Mouse (Mus musculus) spleen, adult 2 months (tissue): ENCODE results near the gene Pmis2. TPM values are rescaled to one million over a fixed set of nuclear protein-coding genes. Genes with fewer than 3 reads are reported as not detected.

Source experiments
- DNase-seq, 2 experiments: peaks; one replicate each; pipeline versions ENCODE4 v3.0.0 to v3.0.0-alpha.2; 2012 to 2021; ENCODE audit warnings: low spot score in 2 of 2, low read depth in 1 of 2
- H3K27ac ChIP-seq: fragments of 200-500 bp; 2 replicates; pipeline ENCODE4 v1.5.1; 2012; ENCODE audit warnings: low read length, inconsistent platforms; ENCODE audit not compliant: insufficient read depth
- H3K27me3 ChIP-seq: fragments of 200-500 bp; 2 replicates; pipeline ENCODE4 v1.6.1; 2012; ENCODE audit warnings: mild to moderate bottlenecking, moderate library complexity, low read length, inconsistent platforms; ENCODE audit not compliant: control insufficient read depth, insufficient read depth
- H3K36me3 ChIP-seq: fragments of 200-500 bp; 2 replicates; pipeline ENCODE4 v1.6.1; 2012; ENCODE audit warnings: mild to moderate bottlenecking, low read length, inconsistent platforms; ENCODE audit not compliant: control insufficient read depth, insufficient read depth
- H3K4me1 ChIP-seq: fragments of 200-500 bp; 2 replicates; pipeline ENCODE4 v1.6.1; 2011; ENCODE audit warnings: inconsistent platforms; ENCODE audit not compliant: control insufficient read depth, insufficient read depth, insufficient read length
- H3K4me3 ChIP-seq: fragments of 200-500 bp; 2 replicates; pipeline ENCODE4 v1.5.1; 2011; ENCODE audit warnings: mild to moderate bottlenecking, inconsistent platforms; ENCODE audit not compliant: insufficient read depth, insufficient read length; ENCODE audit errors: extremely low read depth
- CTCF ChIP-seq: fragments of 200-500 bp; IDR thresholded peaks from 2 replicates; pipeline ENCODE4 v1.5.1; 2011; ENCODE audit warnings: mild to moderate bottlenecking, inconsistent platforms; ENCODE audit not compliant: insufficient read depth, insufficient read length, insufficient replicate concordance; ENCODE audit errors: extremely low read depth
- POLR2A ChIP-seq: fragments of 200-500 bp; IDR thresholded peaks from 2 replicates; pipeline ENCODE4 v1.6.1; 2011; ENCODE audit warnings: low read depth, low read length, inconsistent platforms
- WGBS: fragments of 180-500 bp; shearing (Covaris S2); methylation state at CpG from one replicate; pipeline ENCODE4 v1.1.7; 2018; 5-methylcytosine and 5-hydroxymethylcytosine counted together
- polyA plus RNA-seq: library from polyadenylated mRNA; depleted of rRNA; stranded (reverse); fragments of >200 nt; gene quantifications from 2 replicates; pipeline ENCODE4 v1.2.3, GENCODE M21; 2012

Pmis2 gene
- polyA plus RNA-seq, 1 experiment: not detected

GRCm38 (mm10) chr7:30698589-30698988 lies 27.2 kb upstream of the Pmis2 start, which contains the start of gene 2200002J24Rik:
TSS of gene 2200002J24Rik (plus strand) at chr7:30698926.
- DNase-seq: no peak
- H3K4me3 ChIP-seq: no peak within 1 kb of the TSS
- peak within 1 kb of the TSS; percentile 68 for H3K27ac ChIP-seq
- TF ChIP-seq POLR2A (no peak), CTCF (no peak)
- H3K4me1 ChIP-seq: peaks cover 6% of the 10 kb centered on the region; the same call in 1 of the 2 replicates
- no peaks in the 10 kb centered on the region for H3K36me3 ChIP-seq
- 67% methylated on average over 9 of the region's 9 CpGs for WGBS
- no peaks in the 10 kb centered on the region for H3K27me3 ChIP-seq

GRCm38 (mm10) chr7:30698101-30698500 lies 26.7 kb upstream of the Pmis2 start:
- Histone ChIP-seq H3K27ac (peak overlapping the region; percentile 68), H3K4me1 (peaks cover 6% of the 10 kb centered on the region; the same call in 1 of the 2 replicates), H3K4me3 (no peak overlapping the region), H3K36me3 (no peaks in the 10 kb centered on the region), H3K27me3 (no peaks in the 10 kb centered on the region)
- DNase-seq: peak; percentile 15 to 28
- TF ChIP-seq CTCF: no peak
- no peak for TF ChIP-seq POLR2A
- 5% methylated on average over 5 of the region's 5 CpGs for WGBS

- no peak overlapping the region for H3K4me3 ChIP-seq
- TF ChIP-seq CTCF: no peak
- no peak for TF ChIP-seq POLR2A
- no peak overlapping the region for H3K27ac ChIP-seq
- 87% methylated on average over 6 of the region's 6 CpGs for WGBS
- H3K36me3 ChIP-seq: no peaks in the 10 kb centered on the region
- no peak for DNase-seq
- H3K27me3 ChIP-seq: no peaks in the 10 kb centered on the region
- peaks cover 2% of the 10 kb centered on the region; the same call in 1 of the 2 replicates for H3K4me1 ChIP-seq
Observed at GRCm38 (mm10) chr7:30688325-30688724, 16.9 kb upstream of the Pmis2 start.

GRCm38 (mm10) chr7:30683425-30683824 lies 12.0 kb upstream of the Pmis2 start:
- DNase-seq: no peak
- no peaks in the 10 kb centered on the region for H3K27me3 ChIP-seq
- 32% methylated on average over 2 of the region's 2 CpGs for WGBS
- no peak overlapping the region for H3K27ac ChIP-seq
- H3K4me1 ChIP-seq: peaks cover 2% of the 10 kb centered on the region; the same call in 1 of the 2 replicates
- no peak for TF ChIP-seq CTCF
- no peak for TF ChIP-seq POLR2A
- H3K36me3 ChIP-seq: no peaks in the 10 kb centered on the region
- H3K4me3 ChIP-seq: no peak overlapping the region

GRCm38 (mm10) chr7:30681897-30682296 lies 10.5 kb upstream of the Pmis2 start:
- H3K27me3 ChIP-seq: no peaks in the 10 kb centered on the region
- WGBS: 90% methylated on average over 5 of the region's 5 CpGs
- no peak overlapping the region for H3K4me3 ChIP-seq
- H3K27ac ChIP-seq: no peak overlapping the region
- TF ChIP-seq CTCF (no peak), POLR2A (no peak)
- peaks cover 2% of the 10 kb centered on the region; the same call in 1 of the 2 replicates for H3K4me1 ChIP-seq
- DNase-seq: no peak
- H3K36me3 ChIP-seq: no peaks in the 10 kb centered on the region

GRCm38 (mm10) chr7:30678263-30678975 lies 7.0 kb upstream of the Pmis2 start:
- H3K4me1 ChIP-seq: no peaks in the 10 kb centered on the region; the same call in 1 of the 2 replicates
- no peak for DNase-seq
- H3K27me3 ChIP-seq: no peaks in the 10 kb centered on the region
- no peak overlapping the region for H3K4me3 ChIP-seq
- H3K36me3 ChIP-seq: no peaks in the 10 kb centered on the region
- no peak overlapping the region for H3K27ac ChIP-seq
- 78% methylated on average over 5 of the region's 5 CpGs for WGBS
- TF ChIP-seq CTCF (no peak), POLR2A (no peak)

- no peak overlapping the region for H3K27ac ChIP-seq
- TF ChIP-seq CTCF (no peak), POLR2A (no peak)
- no peaks in the 10 kb centered on the region; the same call in 1 of the 2 replicates for H3K27me3 ChIP-seq
- H3K4me1 ChIP-seq: peaks cover 5% of the 10 kb centered on the region; the same call in 1 of the 2 replicates
- peak in 1 of 2 experiments; percentile 28 for DNase-seq
- no peaks in the 10 kb centered on the region for H3K36me3 ChIP-seq
- no peak overlapping the region for H3K4me3 ChIP-seq
- WGBS: 37% methylated on average over 3 of the region's 3 CpGs
Observed at GRCm38 (mm10) chr7:30669229-30669628, 2.2 kb downstream of the Pmis2 start.
